Mouse (Mus musculus) limb, embryonic 14.5 days (tissue): Measurements from ENCODE around the gene Rad18. TPM values are rescaled to one million over a fixed set of nuclear protein-coding genes. Genes with fewer than 3 reads are reported as not detected.

Source experiments
- ATAC-seq: fragments of 200-750 bp; cut with Nextera tagmentation; 2 replicates; pipeline ENCODE4 v1.8.0; 2017; ENCODE audit warnings: low read depth, moderate number of reproducible peaks, moderate TSS enrichment; ENCODE audit not compliant: low FRiP score
- DNase-seq: peaks from one replicate; pipeline ENCODE4 v3.0.0-alpha.2; 2015; ENCODE audit warnings: low spot score
- H3K27ac ChIP-seq: fragments of 300-500 bp; sonication (generic); replicated peaks from 2 replicates; pipeline ENCODE4 v1.5.1; 2014; ENCODE audit warnings: low read depth, mild to moderate bottlenecking, low read length, moderate library complexity, mixed read lengths
- H3K27me3 ChIP-seq: fragments of 300-500 bp; sonication (generic); 2 replicates; pipeline ENCODE4 v1.6.1; 2014; ENCODE audit warnings: low read length, mixed read lengths; ENCODE audit not compliant: control insufficient read depth, insufficient read depth
- H3K36me3 ChIP-seq: fragments of 300-500 bp; sonication (generic); 2 replicates; pipeline ENCODE4 v1.6.1; 2014; ENCODE audit warnings: mild to moderate bottlenecking, low read length, moderate library complexity, mixed read lengths; ENCODE audit not compliant: control insufficient read depth, insufficient read depth
- H3K4me1 ChIP-seq: fragments of 300-500 bp; sonication (generic); 2 replicates; pipeline ENCODE4 v1.6.1; 2014; ENCODE audit warnings: antibody characterized with exemption, low read length, mixed read lengths; ENCODE audit not compliant: control insufficient read depth, insufficient read depth
- H3K4me2 ChIP-seq: fragments of 300-500 bp; sonication (generic); replicated peaks from 2 replicates; pipeline ENCODE4 v1.6.1; 2014; ENCODE audit warnings: low read depth, mild to moderate bottlenecking, low read length, moderate library complexity; ENCODE audit not compliant: severe bottlenecking
- H3K4me3 ChIP-seq: fragments of 300-500 bp; sonication (generic); replicated peaks from 2 replicates; pipeline ENCODE4 v1.5.1; 2014; ENCODE audit warnings: low read length
- H3K9ac ChIP-seq: fragments of 300-500 bp; sonication (generic); 2 replicates; pipeline ENCODE4 v1.6.1; 2014; ENCODE audit warnings: mild to moderate bottlenecking, low read depth, low read length, moderate library complexity; ENCODE audit not compliant: severe bottlenecking
- H3K9me3 ChIP-seq: fragments of 300-500 bp; sonication (generic); 2 replicates; pipeline ENCODE4 v1.6.1; 2016; ENCODE audit warnings: low read length; ENCODE audit not compliant: control insufficient read depth
- POLR2A ChIP-seq: fragments of 200-500 bp; IDR thresholded peaks from 2 replicates; pipeline ENCODE4 v1.8.0; 2012; ENCODE audit warnings: inconsistent platforms, mild to moderate bottlenecking, moderate library complexity, borderline replicate concordance; ENCODE audit not compliant: insufficient read depth, insufficient read length; ENCODE audit errors: extremely low read depth
- WGBS: fragments of 180-500 bp; shearing (Covaris S2); extraction: QIAGEN DNeasy Blood & Tissue Kit; methylation state at CpG from one replicate; pipeline ENCODE4 v1.1.7; 2014; 5-methylcytosine and 5-hydroxymethylcytosine counted together
- polyA plus RNA-seq, 2 experiments: library from polyadenylated mRNA; depleted of rRNA in 1 of 2; stranded (reverse) in 1 of 2; unstranded in 1 of 2; fragments of >200 nt; fragmentation: Nextera tagmentation in 1 of 2; extraction: Ambion mirVana in 1 of 2; gene quantifications; 2 replicates each; pipeline versions ENCODE4 v1.2.1 to v1.2.3; 2012 to 2014

Gene Rad18
- polyA plus RNA-seq, 2 experiments: 12.9 to 29.2 TPM

DNA sequence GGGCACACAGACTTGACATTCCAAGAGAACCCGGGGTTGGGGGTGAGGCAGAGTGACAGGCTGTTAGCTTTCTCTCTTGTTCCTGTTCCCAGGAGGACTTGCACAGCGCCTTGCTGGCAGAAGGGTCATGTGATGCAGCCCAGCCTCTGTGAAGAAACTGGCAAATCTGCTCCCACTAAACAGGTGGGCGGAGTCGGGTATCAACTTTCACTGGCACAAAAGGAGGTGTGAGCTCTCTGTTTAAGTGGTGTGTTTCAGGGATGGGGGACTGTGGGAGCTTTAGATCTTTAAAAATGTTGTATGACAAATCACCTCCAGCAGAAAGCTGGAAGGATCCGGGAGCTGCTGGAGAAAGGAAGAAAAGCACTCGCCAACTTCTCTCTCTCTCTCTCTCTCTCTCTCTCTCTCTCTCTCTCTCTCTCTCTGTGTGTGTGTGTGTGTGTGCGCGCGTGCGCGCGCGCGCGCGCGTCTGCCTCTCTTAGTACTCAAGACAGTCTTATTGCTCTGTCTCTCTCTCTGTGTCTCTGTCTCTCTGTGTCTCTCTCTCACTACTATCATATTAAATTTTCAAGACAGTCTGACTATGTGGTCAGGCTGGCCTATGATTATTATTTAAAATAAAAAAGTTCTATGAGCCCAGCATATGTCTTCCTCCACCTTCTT lies 32.4 kb upstream of the Rad18 start:
- H3K27ac ChIP-seq: no peak overlapping the region
- no peak for TF ChIP-seq POLR2A
- no peaks in the 10 kb centered on the region for H3K27me3 ChIP-seq
- H3K4me2 ChIP-seq: peak overlapping the region; percentile 31
- peak; percentile 77 for DNase-seq
- H3K4me3 ChIP-seq: peak overlapping the region; percentile 6
- 6% methylated on average over 17 of the region's 17 CpGs for WGBS
- no peak overlapping the region for H3K9ac ChIP-seq
- peaks cover 7% of the 10 kb centered on the region; the same call in 1 of the 2 replicates for H3K4me1 ChIP-seq
- H3K9me3 ChIP-seq: no peaks in the 10 kb centered on the region
- H3K36me3 ChIP-seq: peaks cover 8% of the 10 kb centered on the region; the same call in 1 of the 2 replicates
- peak; percentile 84 for ATAC-seq

DNA sequence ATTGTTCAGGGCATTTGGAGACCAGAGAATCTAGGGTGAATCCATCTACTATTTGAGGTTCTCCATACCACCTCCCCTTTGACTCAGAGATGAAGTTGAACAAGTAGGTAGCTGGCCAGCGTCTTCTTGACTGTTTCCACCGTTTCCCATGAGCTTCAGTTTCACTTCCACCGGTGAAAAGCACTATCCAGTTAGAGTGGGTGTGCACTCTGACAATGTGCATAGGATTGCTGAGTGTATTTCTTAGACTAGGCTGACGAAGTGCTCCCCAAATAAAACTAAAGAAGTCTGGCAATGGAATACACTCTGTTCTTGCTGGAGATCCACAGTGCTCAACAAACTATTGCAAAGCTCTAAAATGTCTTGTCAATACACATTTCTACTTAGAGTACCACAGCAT lies 29.0 kb upstream of the Rad18 start:
- 0 out of 2 replicates have a peak, but pooled peaks cover 3% of the 10 kb centered on the region for H3K36me3 ChIP-seq
- no peaks in the 10 kb centered on the region for H3K9me3 ChIP-seq
- peaks cover 7% of the 10 kb centered on the region; the same call in 1 of the 2 replicates for H3K4me1 ChIP-seq
- no peak for TF ChIP-seq POLR2A
- no peak for DNase-seq
- no peak overlapping the region for H3K9ac ChIP-seq
- ATAC-seq: no peak
- no peak overlapping the region for H3K4me2 ChIP-seq
- WGBS: 89% methylated on average over 4 of the region's 4 CpGs
- H3K27me3 ChIP-seq: no peaks in the 10 kb centered on the region
- H3K27ac ChIP-seq: no peak overlapping the region
- H3K4me3 ChIP-seq: no peak overlapping the region

DNA sequence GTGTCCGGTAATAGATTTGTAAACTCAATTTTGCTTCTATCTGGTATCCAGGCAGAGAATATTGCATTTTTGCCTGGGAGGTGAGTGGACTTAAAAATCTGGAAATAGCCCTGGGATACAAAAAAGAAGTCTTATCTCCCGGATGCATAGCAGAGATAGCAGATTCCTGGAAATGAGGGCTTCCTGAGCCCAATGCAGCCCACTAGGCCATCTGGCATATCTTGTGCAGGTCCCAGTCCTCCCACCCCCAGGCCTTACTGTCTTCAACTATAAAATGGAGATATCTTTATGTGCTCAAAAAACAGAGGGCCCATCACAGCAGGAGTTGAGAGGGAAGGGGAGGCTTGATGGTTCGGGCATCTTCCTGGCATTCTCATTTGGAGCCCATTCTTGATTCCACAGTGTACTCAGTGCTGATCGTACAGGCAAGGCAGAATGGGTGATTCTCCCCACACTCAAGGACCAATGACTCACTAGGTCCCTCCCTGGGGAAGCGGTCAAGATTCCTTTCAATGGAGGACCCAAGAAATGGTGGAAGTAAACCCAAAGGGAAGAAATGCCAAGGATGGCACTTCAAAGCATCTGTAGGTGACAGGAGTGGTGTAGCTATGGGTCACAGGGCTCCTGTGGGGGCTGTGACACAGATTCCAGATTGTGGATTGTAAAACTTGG lies 24.1 kb upstream of the Rad18 start:
- Histone ChIP-seq H3K4me3 (no peak overlapping the region), H3K9ac (no peak overlapping the region), H3K36me3 (no peaks in the 10 kb centered on the region), H3K27me3 (no peaks in the 10 kb centered on the region), H3K4me1 (no peaks in the 10 kb centered on the region), H3K4me2 (no peak overlapping the region), H3K27ac (no peak overlapping the region), H3K9me3 (no peaks in the 10 kb centered on the region)
- TF ChIP-seq POLR2A: no peak
- 88% methylated on average over 5 of the region's 5 CpGs for WGBS
- ATAC-seq: no peak
- DNase-seq: no peak

DNA sequence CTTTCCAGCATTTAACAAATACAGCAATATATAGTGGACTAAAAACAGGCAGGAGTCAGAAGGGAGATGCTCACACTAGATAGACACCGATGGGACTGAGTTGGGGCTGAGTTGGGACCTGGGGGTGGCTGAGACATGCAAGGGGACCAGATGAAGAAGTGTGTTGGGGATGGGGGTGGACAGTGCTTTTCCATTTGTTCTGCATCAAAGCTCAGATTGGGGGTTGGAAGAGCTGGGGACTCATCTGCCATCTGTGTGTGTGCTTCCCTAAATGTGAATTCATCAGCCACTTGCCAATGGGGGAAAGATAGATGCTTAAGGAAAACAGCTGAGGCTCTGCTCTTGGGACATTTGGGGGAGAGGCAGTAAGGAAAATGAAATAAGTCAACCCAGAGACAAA lies 23.5 kb upstream of the Rad18 start:
- Histone ChIP-seq H3K4me1 (no peaks in the 10 kb centered on the region), H3K27me3 (no peaks in the 10 kb centered on the region), H3K9me3 (no peaks in the 10 kb centered on the region), H3K36me3 (no peaks in the 10 kb centered on the region), H3K9ac (no peak overlapping the region), H3K4me2 (no peak overlapping the region), H3K4me3 (no peak overlapping the region), H3K27ac (no peak overlapping the region)
- no peak for TF ChIP-seq POLR2A
- ATAC-seq (no peak), DNase-seq (no peak)
- WGBS: 93% methylated on average over 1 of the region's 1 CpGs

DNA sequence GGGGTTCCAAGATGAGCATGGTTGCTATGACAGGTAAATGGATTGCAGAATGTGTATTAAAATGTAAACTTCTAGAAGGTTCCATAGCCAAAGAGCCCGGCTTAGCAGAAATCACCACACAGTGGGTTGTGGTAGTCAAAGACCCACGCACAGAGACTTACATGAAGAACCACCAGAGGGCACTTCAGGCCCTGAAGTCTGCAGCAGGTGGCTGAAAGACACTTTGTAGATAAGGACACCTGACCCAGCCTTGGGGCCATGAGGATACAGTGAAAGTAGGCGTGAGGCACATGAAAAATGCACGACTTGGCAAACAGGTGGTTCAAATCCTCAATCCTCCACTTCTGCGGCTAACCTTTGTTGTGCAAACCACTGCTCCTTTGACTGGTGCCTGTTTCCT lies 20.7 kb upstream of the Rad18 start:
- Histone ChIP-seq H3K4me1 (no peaks in the 10 kb centered on the region), H3K36me3 (no peaks in the 10 kb centered on the region), H3K4me3 (no peak overlapping the region), H3K9ac (no peak overlapping the region), H3K9me3 (no peaks in the 10 kb centered on the region), H3K27ac (no peak overlapping the region), H3K4me2 (no peak overlapping the region), H3K27me3 (no peaks in the 10 kb centered on the region)
- 55% methylated on average over 5 of the region's 5 CpGs for WGBS
- no peak for TF ChIP-seq POLR2A
- DNase-seq: peak; percentile 12
- ATAC-seq: no peak
